Mouse (Mus musculus) cerebellum, adult 8-10 months (tissue): ENCODE measurements around the gene Clcn6.

ENCODE experiments used
- DNase-seq: peaks from one replicate; pipeline ENCODE4 v3.0.0; 2022

The Clcn6 gene

DNA sequence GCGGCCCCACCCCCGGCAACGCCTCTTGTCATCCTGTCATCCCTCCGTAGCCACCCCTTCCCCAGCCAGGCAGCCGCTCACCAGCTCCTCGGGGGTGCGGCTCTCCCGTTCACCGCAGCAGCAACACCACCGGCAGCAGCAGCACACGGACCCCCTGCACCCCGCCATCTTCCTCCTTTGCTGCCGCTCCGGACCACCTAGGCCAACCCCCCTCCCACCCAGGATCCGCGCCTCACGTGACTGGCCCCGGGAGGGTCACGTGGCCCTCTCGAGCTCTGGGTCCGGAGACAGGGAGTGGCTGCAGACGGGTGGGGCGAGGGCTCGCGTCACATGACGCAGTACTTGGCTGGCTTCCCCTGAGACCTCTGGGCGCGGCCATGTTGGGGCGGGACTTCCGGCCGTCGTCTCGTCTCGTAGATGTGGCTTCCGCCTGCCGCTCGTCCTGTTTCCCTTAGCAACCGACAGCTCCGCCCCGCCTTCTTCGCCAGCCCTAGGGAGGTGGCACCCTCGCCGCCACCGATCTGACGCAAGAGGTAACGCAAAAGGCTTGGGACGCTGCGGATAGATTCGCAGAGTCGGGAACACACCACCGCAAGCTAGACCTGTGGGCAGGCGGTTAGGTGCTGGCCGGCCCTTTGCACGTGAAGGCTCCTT, at the start of gene Clcn6, which contains the start of gene Mthfr:
TSS of gene Clcn6 (minus strand) at position 222 of the 654 bp plus-strand sequence.
TSS of gene Mthfr (plus strand) at position 478 of the 654 bp plus-strand sequence.
- peak; percentile 99 for DNase-seq

DNA sequence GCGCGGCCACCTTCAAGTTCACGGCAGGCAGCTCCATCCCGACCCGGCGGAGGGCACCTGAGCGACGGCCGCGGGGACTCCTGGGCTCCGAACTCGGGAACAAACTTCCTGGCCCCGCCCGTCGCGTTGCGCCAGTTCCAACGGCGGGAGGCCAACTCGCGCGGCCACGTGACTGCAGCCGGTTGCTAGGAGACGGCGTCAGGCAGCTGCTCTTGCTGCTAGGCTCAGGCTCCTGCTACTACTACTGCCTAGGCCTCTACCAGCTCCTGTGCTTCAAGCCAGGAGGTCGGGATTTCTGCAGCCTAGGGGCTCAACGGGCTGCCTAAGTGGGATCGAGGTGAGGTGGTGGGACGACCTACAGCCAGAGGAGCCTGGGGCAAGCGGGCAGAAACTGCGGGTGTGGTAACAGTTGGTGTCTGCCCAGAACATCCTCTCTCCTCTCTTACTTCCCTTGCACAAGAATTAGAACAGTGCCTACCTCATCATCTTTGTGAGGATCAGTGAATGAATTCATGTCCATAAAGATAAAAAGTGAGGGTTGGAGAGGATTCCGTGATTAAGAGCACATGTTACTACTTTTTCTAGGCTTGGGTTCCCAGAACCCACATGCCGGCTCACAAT, 49.4 kb upstream of the Clcn6 start, which contains the start of gene Agtrap:
TSS of gene Agtrap (minus strand) at position 125 of the 621 bp plus-strand sequence.
- DNase-seq: peak; percentile 89

DNA sequence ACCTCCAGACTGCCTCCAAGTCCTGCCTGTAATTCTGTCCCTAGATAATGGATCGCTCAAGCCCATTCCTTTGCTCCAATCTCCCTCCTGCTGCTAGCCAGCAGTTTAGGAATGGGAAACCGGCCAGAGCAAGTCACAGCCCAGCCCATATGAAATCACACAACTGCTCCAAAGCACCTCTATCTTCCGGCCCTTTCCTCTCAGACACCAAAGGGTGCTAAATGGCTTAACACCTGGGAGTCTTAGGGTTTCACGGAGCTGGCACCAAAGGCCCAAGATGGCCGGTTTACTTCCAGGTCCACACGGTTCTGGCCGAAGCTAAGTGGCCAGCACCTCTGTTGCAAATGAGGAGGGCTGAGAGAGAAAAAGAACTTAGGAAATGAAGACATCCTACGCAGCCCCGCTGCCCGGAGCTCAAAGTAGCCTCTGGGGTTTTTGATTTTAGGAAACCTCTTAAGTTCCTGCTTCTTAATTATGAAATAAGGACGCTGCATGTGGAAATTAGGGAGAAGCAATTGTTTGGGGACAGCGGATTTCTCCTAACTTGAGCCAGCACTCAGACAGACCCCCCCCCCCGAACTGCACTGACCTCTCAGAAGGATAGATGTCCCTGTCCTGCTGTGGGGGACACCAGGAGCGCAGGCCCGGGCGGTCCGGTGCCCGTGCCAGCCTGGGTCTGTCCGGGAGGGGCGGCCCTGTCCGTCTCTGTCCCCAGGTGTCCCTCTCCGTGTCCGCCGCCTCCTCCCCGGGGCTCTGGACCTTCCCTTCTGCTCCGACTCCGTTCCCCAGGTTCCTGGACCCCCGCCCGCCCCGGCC, 48.7 kb upstream of the Clcn6 start:
- no peak for DNase-seq

DNA sequence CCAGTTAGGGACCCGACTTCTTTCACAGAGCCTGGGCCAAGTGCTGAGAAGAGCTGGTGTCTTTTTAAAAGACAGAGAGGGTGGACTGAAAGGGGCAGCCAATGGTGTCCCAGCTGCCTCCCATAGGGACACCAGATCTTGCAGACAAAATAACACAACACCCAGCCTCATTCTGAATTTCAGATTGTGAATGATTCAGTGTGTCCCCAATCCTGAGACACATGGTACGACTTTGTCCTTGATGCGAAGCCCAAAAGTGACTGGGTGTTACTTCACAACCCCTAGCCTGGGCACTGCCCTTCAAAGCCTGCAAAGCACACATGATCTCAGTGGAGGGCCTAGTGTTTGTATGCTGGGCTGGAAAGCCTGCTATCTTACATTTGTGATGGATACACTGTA, 47.3 kb upstream of the Clcn6 start:
- no peak for DNase-seq

DNA sequence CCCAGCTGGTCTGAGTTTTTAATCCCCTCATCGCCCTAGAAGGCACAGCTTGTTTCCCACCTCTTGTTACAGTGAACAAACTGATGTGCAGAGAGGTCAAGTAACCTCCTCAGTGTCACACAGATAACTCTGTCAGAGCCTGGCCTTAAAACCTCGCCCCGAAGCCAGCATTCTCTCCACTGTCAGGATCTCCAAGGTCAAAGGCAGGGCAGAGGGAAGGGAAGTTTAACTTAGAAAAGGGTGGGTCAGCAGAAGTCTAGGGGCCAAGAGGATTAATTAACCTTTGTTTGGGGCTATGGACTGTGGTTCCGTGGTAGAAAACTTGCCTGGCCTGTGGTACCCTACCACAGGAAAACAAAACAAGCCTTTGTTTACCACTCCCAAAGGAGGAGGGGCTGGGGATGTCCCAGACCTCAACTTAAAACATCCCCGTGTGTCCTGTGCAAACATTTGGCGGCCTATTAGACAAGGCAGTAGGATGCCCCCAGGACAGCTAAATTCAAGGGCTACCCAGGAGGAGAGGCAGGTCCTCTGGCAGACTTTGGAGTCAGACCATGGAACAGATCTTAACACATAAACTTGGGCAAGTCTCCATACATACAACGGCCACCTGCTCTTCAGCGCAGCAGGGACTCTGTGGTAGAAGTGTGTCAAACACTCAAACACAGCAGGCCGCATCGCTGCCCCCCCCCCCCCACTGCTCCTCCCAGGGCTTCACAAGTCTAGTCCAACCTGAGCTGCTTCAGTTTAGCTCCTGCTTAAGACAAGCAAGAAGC, 46.7 kb upstream of the Clcn6 start:
- no peak for DNase-seq

DNA sequence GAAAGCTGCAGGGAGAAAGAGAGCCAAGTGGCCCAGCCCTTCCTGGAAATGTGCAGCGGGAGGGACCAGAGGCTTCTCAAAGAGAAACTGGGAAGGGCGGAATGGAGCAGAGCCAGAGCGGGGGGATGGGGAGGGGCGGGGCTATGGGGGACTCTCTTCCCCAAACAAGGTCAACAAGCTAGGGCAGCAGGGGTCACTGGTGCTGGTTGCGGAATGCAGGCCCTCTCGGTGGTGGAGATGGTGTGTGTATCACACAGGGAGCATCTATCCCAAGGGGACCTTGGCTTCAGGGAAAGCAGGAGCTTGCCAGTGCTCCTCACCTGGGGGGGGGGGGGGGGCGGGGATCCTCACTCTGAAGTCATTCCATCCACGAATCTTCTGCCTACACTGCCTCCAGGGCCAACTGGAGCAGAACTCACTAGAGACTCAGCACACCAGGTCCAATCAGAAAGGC, 45.7 kb upstream of the Clcn6 start:
- DNase-seq: no peak

DNA sequence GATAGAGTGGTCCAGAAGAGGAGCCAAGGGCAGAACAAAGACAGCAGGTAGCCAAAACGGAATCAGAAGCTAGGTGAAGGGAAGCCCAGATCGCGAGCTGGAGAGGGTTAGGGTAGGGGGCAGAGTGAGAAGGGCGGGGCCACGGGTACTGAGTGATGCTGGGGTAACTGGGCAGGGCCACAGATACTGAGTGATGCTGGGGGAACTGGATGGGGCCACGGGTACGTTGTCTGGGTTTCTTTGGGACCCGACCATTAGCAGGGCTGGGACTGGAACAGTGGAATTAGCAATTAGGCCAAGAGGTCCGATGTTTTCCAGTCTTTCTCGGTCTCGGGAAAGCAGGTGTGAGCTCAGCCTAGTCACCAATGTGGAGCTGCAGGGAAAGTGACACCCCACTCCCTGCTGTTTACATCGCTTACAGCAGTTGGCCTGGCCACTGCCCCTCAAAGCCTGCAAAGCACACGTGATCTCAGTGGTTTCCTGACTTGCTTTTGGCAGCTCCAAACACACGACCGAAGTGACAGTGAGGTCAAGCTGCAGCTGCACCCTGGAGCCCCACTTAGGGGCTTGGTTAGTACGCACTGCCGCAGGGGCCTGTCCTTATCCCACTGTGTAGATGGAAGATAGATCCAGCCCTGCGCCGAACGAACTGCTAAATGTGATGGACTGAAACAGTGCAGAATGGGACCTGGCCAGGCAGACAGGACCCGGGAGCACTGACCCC, 44.7 kb upstream of the Clcn6 start:
- no peak for DNase-seq

DNA sequence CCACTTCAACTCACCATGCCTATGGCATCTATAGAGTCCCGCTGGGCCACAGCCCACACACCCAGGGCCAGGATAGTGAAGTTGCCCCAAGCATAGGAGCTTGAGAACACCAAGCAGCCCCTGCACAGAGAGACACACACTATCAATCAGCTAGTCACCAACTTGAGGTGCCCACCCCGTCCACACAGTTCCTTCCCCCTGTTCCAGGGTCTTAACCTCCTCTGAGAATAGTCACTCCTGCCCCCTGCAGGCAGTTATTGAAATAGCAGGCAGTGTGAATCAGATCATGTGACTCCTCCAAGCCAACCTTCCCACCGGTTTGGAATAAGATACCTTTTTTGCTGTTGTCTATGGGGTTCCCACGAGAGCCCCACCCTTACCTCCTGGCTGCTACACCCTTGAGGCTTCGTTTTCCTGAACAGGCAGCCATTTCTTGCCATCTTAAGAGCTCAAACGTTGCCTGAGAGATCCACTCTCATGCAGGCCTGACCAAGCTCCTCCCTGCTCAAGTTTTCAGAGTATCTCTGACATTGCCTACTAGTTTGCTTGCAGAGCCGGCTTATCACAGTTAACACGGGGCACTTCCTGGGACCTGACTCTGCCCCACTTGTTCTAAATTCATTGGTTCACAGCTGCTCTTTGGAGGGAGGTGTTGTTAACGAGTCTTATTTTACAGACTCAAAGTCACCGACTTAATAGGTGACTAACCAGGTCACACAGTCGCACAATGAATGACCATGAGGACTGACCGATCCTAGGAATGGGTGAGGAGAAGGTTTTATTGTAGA, 43.8 kb upstream of the Clcn6 start:
- peak; percentile 51 for DNase-seq

DNA sequence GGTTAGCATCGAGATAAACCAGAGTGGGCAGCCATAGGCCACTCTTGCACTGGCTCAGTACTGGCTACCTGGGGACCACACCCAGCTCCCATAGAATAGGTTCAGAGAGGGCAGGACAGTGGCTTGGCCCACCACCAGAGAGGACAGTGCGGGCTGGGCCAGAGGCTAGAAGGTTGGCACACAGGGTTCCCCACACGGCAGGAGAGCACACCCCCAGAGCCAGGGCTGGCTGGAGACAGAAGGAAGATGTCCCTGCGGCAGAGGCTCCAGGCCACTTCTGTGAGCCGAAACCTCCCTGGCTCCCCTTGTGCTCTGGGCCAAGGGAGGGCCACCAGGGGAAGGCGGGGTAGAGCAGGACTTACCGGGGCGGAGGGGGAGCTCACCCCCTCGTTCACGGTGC, 42.6 kb upstream of the Clcn6 start:
- DNase-seq: no peak

DNA sequence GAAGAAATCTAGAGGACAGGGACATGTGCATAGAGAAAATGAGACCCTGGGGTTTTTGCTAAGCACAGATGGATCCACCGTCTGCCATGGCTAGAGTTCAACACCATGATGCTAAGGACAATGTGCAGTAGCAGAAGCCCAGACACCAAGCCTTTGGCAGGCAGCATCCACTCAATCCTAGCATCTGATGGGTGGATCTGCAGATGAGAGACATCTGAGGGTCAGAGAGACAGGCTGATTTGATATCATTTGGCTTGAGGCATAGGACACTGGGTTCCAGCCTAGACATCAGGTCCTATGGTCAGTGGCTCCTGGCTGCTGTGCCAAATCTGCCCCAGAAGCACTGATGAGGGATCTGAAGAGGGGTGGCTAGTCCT, 42.0 kb upstream of the Clcn6 start:
- peak; percentile 46 for DNase-seq

DNA sequence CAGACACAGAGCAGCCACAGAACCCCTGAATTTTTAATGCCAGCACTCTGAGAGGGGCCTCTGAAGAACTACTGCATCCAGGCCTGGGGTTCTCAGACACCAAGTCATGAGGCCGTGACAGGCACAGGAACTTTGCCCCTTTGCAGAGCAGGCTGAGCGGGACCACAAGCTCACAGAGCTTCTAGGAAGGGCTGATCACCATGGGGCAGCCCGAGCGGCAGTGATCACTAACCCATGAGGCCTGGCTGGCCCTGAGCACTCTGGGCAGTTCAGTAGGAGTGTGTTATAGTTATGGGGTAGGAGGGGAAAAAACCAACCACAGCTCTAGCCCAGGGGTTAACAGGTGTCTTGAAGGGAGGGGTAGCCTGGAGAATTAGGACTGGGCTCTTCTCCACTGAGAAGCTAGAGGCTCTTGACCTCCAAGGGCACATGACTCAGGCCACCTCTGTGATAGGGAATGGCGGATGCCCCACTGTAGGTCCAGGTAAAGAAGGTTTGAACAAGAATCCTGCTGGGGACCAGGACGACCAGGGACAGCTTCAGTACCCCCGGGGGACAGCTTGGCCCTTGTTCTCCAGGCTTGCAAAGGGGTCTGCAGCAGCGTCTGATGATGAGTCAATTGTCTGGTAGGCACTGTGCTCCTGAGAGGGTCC, 41.4 kb upstream of the Clcn6 start:
- DNase-seq: no peak

DNA sequence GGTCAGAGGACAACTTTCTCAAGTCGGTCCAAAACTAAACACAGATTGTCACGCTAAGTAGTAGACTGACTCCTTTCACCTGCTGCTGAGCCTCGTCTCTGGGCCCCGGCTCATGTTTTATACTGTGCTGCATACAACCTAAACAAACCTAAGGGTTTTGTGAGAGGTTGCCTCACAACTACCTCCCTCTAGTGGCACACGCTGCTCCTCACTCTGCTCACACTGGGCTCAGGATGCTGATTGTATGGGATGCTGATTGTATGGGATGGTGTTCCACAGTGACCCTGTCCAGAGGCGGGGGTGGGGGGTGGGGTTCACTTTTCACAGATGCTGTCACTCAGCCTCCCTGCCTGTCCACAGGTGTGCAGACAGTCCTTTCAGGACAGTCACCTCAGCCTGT, 40.6 kb upstream of the Clcn6 start:
- no peak for DNase-seq

DNA sequence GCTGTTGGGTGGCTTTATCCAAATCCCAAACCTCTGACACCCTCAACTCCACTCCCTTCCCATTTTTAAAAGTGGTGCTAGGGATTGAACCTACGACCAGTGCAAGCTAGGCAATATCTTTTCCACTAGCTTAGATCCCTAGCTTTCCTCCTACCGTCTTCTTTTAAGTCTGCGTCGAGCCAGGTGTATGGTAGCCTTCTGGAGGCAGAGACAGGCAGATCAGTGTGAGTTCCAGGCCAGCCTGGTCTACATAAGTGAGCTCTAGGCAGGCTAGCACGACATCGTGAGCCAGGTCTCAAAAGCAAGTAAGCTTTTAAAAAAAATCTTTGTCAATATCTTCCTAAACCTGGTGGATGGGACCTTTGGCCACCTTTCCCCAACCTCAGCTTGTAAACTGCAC, 37.3 kb upstream of the Clcn6 start:
- DNase-seq: no peak

DNA sequence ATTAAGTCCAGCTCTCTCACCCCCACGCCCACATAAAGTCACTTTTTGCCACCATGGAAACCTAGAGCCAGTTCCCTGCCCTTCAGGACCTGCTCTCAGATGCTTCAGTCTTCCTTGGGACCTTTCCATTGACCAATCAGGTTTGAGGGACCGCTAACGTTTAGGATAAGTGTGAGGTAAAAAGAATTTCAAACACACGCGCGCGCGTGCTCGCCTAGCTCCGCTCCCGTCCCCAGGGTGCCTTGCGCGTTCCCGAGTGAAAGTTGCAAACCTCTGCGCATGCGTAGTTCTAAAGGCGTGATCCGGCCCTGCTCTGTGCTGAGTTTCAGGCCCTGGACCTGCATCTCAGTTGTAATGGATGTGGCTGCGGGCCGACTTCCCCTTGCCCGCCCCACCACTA, 36.6 kb upstream of the Clcn6 start:
- no peak for DNase-seq

DNA sequence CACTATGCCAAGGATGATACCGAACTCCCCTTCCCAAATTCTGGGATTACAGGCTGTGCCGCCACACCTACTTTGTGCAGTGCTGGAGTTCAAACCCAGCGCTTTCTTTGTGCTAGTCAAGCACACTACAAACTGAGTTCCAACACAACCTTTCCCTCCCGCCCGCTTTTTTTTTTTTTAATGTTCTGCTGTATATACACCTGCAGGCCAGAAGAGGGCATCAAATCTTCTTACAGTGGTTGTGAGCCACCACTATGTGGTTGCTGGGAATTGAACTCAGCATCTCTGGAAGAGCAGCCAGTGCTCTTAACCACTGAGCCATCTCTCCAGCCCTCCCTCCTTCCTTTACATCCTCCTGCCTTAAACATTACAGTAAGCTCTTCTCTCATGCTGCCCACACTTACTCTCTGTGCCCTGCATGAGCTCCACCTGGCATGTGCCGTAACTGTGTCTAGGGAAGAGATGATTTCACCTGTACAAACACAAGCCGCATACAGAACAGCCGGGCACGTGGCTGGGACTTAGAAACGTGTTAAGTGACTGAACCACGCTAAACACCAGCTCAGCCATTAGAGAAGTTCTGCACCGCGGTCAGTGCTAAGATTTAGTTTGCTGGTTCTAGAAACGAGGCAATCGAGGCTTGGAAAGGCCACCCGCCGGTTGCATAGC, 36.0 kb upstream of the Clcn6 start:
- DNase-seq: no peak

DNA sequence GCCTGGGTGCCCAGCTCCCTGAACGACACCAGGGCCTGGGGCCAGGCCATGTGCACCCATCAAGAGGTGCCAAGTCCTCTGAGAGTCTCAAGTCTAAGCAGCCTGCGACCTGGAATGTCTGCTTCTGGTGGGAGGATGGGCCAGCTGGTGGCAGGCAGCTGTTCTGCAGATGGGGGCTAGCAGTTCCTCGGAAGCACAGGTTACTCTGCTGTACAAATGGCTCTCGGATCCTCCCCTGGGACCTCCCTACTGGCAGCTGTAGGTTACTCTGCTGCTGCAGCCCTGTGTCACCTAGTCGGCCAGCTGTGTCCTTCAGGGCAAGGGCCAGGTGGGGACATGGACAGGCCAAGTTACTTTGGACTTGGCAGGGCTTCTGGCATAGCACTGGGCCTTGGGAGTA, 32.9 kb upstream of the Clcn6 start:
- DNase-seq: no peak

DNA sequence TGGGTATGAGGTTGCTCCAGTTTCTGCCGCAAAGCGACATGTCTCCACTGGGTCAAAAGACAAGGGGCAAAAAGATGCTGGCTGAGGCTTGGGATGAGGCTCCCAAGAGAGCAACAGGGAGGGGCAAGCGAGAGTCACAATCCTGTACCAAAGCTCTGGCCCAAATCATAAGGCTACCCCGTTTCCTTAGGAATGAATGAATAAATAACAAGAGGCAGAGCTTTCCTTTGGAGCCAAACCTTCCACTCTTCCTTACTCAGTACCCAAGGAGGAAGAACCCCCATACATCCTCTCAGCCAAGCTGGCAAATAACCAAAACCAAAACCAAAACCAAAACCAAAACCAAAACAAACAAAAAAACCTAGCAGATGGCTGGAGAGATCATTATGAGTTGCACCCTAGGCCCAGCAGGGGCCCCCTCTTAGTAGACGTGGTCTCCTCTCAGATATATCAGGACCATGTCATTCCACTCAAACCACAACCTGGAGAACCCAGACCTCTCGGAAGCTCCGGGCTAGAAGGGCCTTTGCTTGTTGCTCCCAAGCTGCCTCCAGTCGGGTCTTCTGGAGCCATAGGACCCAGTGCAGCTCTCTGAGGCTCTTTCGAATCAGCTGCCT, 31.1 kb upstream of the Clcn6 start:
- no peak for DNase-seq

DNA sequence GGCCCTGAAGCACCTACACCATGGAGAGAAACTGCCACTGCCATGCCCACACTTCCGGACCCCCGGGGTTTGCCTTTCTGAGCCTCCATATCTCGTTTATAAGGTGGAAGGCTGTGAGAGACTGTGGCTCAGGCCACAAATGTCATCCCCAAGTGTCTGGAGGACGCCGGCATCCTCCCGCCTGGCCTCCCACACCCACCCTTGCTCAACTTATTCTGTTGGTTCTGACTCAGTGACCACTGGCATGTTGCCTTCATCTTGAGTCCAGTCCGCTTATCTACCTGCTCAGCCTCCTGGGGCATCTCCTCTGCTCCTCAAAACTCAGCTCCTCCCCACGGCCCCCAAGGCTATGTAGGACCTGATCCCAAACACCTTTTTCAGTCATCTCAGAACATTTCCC, 28.7 kb upstream of the Clcn6 start:
- no peak for DNase-seq

DNA sequence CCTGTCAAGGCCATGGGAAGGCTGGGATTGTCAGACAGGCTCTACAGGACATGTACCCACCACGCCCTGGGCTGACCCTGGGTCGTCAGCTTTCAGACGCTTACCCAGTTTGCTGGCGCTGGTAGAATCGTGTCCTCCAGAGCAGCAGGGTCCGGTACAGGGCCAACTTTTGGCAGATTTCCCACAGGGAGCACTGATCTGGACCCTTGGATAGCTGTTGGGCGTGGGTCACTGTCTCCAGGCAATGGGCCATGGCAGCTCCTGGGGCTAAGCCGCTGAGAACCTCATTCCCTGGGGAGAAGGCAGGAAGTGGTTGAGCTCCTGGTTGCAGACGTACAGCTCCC, 27.8 kb upstream of the Clcn6 start:
- no peak for DNase-seq
